Mouse (Mus musculus) urinary bladder, adult 2 months (tissue): ENCODE measurements at regions not wholly inside any gene's neighbourhood (a gene's known extent, or its start where the extent isn't known, plus 50 kb on each side); places are given as distances from the start of the nearest gene placed in this dataset.

Source experiments
- DNase-seq: peaks from one replicate; pipeline ENCODE4 v3.0.0; 2022; ENCODE audit warnings: low spot score

DNA sequence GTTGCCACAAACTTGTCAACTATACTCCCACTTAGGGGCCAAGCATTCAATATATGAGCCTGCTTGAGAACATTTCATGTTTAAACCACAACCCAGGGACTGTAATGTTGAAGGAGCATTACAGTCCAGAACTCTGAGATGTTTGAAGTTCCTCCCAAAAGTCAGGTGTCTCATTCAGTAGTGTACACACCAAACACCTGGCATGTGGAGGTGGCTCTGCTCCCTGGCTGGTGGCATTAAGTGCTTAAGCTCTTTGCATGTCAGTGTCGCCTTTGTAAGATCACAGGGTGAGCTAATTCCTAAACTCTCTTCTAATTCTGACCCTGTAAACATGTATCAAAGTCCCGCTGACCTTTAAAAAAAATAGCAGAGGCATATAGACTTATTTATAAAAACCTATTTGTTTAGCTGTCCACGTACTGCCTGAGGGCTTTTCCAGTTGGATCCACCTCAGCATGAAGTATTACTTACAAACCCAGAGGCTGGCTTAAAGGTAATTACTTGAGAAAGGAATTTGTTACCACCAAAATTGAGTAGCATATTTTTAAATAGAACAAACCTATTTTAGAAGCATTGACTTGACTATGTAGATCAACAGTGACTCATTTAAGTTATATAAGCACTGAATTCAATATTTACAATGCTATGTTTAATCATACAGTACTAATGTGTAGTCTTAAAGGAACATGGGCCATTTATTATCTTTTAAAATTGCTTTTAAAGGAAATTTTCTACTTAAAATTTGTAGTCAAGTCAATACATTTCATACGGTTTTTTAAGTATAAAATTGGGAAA is 276.3 kb upstream of the Fermt1 start:
- no peak for DNase-seq

GRCm38 (mm10) chr2:133235175-133235920 is 289.6 kb upstream of the Fermt1 start:
- no peak for DNase-seq

GRCm38 (mm10) chr2:133252131-133252530 is 299.8 kb upstream of the Bmp2 start:
- DNase-seq, result no peak

DNA sequence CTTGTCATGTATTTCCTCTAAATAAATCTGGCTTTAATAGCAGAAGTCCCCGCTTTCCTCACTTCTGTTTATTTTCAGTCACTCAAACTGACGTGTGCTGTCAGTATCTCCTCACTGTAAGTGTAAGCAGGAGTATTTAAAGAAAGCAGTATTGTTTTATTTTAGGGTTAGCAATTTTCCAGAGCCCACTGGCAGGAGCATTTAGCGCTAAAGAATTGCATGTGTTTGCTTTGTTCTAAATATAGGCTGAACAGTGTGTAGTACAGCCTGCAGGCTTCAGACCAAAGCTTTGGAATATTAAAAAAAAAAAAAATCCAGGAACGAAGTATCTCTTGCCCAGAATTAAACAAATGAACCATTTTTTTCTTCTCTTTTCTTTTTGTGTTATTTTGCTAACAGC is 277.5 kb upstream of the Bmp2 start:
- no peak for DNase-seq

DNA sequence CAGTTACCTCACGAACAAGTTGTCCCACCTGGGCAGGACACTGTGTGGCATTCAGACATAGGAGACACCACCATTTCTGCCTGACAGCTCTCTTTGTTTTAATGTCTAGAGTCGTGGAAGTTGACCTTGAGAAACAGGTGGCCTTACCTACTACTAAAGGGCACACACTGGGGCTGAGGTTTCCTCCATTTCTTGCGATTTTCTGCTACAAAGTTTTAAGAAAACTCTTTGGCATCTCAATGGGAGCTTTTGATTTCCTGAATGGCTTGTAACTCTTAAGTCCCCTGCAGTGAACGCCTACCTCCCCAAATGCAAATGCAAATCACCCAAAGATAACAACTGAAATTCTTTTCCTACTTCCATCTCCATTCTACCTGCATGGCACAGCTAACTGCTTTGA is 273.4 kb upstream of the Bmp2 start:
- DNase-seq, result no peak

DNA sequence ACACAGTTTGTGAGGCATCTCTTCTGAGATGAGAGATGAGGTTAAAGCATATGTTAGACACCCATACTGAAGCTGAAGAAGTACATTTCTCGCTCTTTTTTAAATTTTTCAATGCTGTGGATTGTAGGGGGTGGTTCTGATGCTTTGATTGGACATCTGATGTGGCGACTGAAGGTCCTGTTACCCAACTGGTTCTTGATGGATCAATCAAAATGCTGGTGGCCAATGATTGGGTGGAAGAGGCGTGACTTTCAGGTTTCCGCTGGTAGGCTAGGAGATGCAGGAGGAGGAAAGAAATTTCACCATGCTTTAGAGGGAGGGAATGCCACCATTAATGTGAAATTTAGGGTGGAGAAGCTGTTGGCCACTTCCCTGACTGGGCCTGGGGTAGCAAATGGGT is 272.7 kb upstream of the Bmp2 start:
- DNase-seq, result no peak

GRCm38 (mm10) chr2:133282692-133283091 is 269.3 kb upstream of the Bmp2 start:
- DNase-seq, result no peak

- DNase-seq, result no peak
These were observed 268.2 kb upstream of the Bmp2 start for GRCm38 (mm10) chr2:133283709-133284108.

DNA sequence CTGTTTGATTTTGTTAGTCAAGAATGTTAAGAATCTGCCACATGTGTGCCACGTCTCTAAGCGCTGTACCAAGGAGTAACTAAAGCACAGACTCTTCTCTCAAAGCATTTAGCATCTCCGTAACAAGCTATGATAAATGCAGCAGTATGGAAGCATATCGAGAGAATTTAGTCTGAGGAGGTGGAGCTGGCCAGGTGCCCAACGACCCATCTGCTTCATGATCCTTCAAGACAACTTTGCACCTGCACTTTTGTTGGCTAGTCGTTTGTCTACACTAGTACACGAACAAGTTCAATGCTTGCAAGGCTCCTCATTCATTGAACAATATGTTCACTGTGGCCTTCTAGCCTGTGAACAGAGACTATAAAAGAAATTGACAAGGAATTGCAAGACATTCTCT is 257.8 kb upstream of the Bmp2 start:
- no peak for DNase-seq

DNA sequence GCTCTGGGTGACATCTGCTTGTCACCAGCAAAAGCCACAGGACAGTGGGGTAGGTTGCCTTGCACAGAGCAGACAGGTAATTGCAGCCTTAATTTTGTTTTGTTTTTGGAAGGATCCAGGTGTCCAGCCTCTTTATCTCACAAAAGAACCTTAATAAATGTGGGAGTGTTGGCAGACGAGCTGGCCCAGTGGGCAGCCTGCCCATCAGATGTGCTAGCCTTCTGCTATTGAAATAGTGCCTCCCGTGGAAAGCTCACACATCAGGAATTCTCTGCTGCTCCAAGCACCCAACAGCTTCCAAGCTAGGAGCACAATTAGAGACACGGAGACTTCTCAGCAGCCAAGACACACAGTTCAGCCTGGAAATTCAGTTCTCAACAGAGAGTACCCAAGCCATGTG is 246.0 kb upstream of the Bmp2 start:
- no peak for DNase-seq

DNA sequence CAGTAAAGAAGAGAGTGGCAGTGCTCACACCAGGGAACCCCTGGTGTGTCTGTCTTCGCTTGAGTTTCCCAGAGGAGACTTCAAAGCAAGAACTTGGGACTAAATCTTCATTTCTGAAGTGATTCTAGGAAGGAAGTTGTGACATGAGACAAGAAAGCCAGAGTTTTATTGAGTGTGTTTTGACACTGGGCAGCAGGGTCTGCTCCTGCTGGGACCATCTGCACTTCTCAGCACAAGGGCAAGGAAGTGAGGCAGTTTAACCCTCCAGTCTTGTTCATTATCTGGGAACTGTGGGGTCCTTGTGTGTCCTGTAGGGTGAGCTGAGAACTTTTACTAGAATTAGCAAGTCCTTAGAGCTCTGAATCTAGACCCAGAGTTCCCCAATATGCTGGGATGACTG is 241.0 kb upstream of the Bmp2 start:
- no peak for DNase-seq

DNA sequence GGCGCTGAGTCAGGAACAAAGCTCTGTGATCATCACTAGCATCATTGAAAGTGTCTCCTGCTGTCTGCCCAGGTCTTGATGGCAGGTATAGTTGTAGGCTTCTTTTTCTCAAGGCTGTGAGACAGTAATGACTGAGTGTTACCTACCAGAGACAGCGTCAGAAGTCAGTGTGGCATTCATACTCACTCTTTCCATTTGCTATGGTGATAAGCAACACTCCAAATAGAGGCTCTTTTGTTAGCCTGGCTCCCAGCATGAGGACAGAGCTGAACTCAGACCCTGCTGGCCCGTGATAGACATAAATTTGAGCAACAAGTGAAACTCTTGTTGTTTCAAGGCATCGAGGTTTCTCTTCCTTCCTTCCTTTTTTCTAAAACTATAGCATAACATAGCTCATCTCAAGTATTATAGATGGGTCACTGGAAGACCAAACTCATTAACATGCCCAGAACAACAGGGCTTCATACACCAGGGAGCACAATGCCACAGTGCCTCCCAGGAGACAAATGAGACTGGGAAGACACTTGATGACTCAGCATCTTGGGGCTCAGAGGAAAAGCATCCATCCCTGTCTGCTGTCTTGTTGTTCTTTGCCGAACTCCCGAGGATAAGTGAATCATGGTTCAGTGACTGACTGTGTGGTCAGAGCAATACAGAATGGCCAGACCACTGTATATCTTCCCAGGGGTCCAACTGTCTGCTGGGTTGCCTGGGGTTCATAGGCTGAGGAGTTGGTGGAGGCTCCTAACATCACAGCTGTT is 225.5 kb upstream of the Bmp2 start:
- no peak for DNase-seq

GRCm38 (mm10) chr2:133327653-133328052 is 224.3 kb upstream of the Bmp2 start:
- DNase-seq, result no peak

- DNase-seq, result no peak
These were observed 215.6 kb upstream of the Bmp2 start for GRCm38 (mm10) chr2:133336177-133336901.

- DNase-seq, result no peak
These were observed 213.8 kb upstream of the Bmp2 start for GRCm38 (mm10) chr2:133338150-133338549.

DNA sequence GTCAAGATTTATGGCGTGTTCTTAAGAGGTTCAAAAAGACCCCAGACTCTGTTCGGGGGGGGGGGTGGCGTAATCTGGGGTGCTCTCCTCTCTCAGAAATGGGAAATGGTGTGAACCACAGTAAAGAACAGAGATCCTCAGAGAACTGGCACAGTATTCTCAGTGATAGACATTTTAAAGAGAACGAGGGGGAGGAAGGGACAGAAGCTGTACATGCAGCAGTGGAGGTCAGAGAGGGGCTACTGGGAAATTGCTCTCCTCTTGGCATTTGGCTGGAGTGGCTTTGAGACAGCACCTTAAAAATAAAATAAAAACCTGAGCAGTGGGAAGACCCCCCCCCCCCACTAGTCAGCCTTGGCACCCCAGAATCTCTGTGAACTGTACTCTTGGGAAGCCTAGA is 210.6 kb upstream of the Bmp2 start:
- DNase-seq, result no peak

- DNase-seq, result no peak
These were observed 205.8 kb upstream of the Bmp2 start for GRCm38 (mm10) chr2:133345964-133346788.

DNA sequence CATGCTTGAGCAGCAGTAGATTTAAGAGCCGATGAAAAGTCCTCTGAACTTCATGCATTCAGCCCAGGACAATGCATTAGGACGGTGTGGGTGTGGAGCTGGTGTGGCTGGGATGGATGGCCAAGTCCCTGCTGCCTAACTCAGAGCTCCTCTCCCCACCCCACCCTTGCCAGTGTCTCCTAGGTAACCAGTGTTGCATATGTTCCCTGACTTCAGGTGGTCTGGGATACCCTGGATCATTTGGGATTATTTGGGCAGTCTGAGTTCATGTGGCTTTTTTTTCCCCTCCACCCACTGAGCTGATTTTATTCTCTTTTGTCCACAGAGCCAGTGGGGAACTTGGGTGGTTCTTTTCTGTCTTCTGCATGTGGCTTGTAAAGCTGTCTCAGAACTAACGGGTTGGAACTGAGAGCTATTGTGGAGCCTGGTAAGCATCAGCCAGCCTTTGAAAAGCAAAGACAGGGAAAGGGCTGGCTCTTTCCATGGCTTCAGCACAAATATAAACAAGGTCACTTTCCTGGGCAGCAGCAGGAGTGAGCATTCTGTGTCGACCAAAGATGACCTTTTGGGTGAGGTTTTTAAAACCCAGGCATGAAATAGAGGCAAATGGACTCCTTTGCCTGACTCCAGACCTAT is 205.1 kb upstream of the Bmp2 start:
- DNase-seq, result no peak

DNA sequence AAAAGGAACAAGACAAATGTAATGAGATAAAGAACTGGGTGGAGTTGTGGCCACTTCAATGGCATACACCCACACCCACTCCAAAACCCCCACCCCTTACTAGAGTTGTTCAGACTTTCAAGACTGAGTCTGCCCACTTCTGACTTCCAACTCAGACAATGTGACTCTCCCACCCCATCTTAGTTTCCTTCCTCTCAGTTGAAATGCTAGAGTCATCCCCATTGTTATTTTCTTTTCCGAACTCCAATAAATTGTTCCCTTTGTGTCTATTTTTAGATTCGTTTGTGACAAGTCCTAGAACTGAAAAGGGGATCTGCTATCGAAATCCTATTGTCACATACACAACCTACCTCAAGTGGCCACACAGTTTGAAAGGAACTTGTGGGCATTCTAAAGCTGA is 200.7 kb upstream of the Bmp2 start:
- no peak for DNase-seq

DNA sequence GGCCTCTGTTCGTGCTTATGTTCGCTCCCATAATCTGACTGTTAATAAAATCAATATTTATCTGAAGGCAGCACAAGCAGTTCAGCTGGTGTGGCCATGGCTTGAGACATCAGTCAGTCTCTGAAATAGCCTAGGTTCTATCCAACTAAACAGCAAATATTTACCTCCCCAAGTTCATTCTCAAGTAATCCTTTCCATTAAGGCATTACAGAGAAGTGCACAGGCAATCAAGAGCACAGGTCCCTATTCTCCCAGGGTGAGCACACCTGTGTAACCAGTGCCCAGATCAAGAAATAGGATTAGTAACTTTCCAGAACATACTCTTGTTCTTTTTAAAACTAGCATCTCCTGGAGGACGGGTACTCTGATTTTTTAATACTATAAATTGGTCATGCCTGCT is 199.2 kb upstream of the Bmp2 start:
- DNase-seq, result no peak
